Mouse (Mus musculus): ENCODE data around the gene Tubal3.

Tubal3 gene

GRCm38 (mm10) chr13:3945249-3945648 is 27.2 kb downstream of the Tubal3 start, which contains the start of gene Ucn3:
Gene Ucn3 (minus strand): TSS chr13:3945349.
- no peaks in the 10 kb centered on the region for H3K4me1 ChIP-seq (replicated peaks; ENCODE audit: low read depth, low read length)
- H3K36me3 ChIP-seq (ENCODE audit: insufficient read depth, low read length) = no peaks in the 10 kb centered on the region
- no peaks in the 10 kb centered on the region for H3K27me3 ChIP-seq (ENCODE audit: insufficient read depth, low read length)
- H3K4me3 ChIP-seq (replicated peaks; ENCODE audit: low read length) = no peak within 1 kb of the TSS
- TF ChIP-seq CTCF (conservative IDR thresholded peaks at IDR 0.05; ENCODE audit: low read length) = no peak
- no peak for TF ChIP-seq NANOG (IDR thresholded peaks at IDR 0.05; ENCODE audit: borderline replicate concordance, low read length)
- no peak for TF ChIP-seq POU5F1 (IDR thresholded peaks at IDR 0.05; ENCODE audit: borderline replicate concordance, low read length)
- no peaks in the 10 kb centered on the region for H3K9me3 ChIP-seq (ENCODE audit: low read length)

- Histone ChIP-seq H3K4me1 (replicated peaks; ENCODE audit: low read depth, low read length) (no peaks in the 10 kb centered on the region), H3K4me3 (replicated peaks; ENCODE audit: low read length) (no peak overlapping the region), H3K27me3 (ENCODE audit: insufficient read depth, low read length) (no peaks in the 10 kb centered on the region), H3K9me3 (ENCODE audit: low read length) (no peaks in the 10 kb centered on the region), H3K36me3 (ENCODE audit: insufficient read depth, low read length) (no peaks in the 10 kb centered on the region)
- TF ChIP-seq POU5F1 (IDR thresholded peaks at IDR 0.05; ENCODE audit: borderline replicate concordance, low read length) = no peak
- no peak for TF ChIP-seq CTCF (conservative IDR thresholded peaks at IDR 0.05; ENCODE audit: low read length)
- TF ChIP-seq NANOG (IDR thresholded peaks at IDR 0.05; ENCODE audit: borderline replicate concordance, low read length) = no peak
These were observed 29.2 kb downstream of the Tubal3 start for GRCm38 (mm10) chr13:3947267-3947666.

- peak; percentile 21 for TF ChIP-seq CTCF (conservative IDR thresholded peaks at IDR 0.05; ENCODE audit: low read length)
- TF ChIP-seq NANOG (IDR thresholded peaks at IDR 0.05; ENCODE audit: borderline replicate concordance, low read length) = no peak
- Histone ChIP-seq H3K4me1 (replicated peaks; ENCODE audit: low read depth, low read length) (no peaks in the 10 kb centered on the region), H3K36me3 (ENCODE audit: insufficient read depth, low read length) (no peaks in the 10 kb centered on the region), H3K27me3 (ENCODE audit: insufficient read depth, low read length) (no peaks in the 10 kb centered on the region), H3K4me3 (replicated peaks; ENCODE audit: low read length) (no peak overlapping the region), H3K9me3 (ENCODE audit: low read length) (0 out of 2 replicates have a peak, but pooled peaks cover 2% of the 10 kb centered on the region)
These were observed 31.4 kb downstream of the Tubal3 start for GRCm38 (mm10) chr13:3949477-3949876.

GRCm38 (mm10) chr13:3951198-3951914 is 33.3 kb downstream of the Tubal3 start:
- Histone ChIP-seq H3K4me3 (replicated peaks; ENCODE audit: low read length) (no peak overlapping the region), H3K36me3 (ENCODE audit: insufficient read depth, low read length) (no peaks in the 10 kb centered on the region), H3K27me3 (ENCODE audit: insufficient read depth, low read length) (no peaks in the 10 kb centered on the region), H3K4me1 (replicated peaks; ENCODE audit: low read depth, low read length) (no peaks in the 10 kb centered on the region), H3K9me3 (ENCODE audit: low read length) (0 out of 2 replicates have a peak, but pooled peaks cover 4% of the 10 kb centered on the region)
- TF ChIP-seq POU5F1 (IDR thresholded peaks at IDR 0.05; ENCODE audit: borderline replicate concordance, low read length) (no peak), NANOG (IDR thresholded peaks at IDR 0.05; ENCODE audit: borderline replicate concordance, low read length) (no peak), CTCF (conservative IDR thresholded peaks at IDR 0.05; ENCODE audit: low read length) (peak; percentile 84)

- H3K4me3 ChIP-seq (replicated peaks; ENCODE audit: low read length) = no peak overlapping the region
- no peaks in the 10 kb centered on the region for H3K36me3 ChIP-seq (ENCODE audit: insufficient read depth, low read length)
- no peaks in the 10 kb centered on the region for H3K4me1 ChIP-seq (replicated peaks; ENCODE audit: low read depth, low read length)
- peaks cover 7% of the 10 kb centered on the region for H3K9me3 ChIP-seq (ENCODE audit: low read length)
- TF ChIP-seq POU5F1 (IDR thresholded peaks at IDR 0.05; ENCODE audit: borderline replicate concordance, low read length) (no peak), CTCF (conservative IDR thresholded peaks at IDR 0.05; ENCODE audit: low read length) (no peak), NANOG (IDR thresholded peaks at IDR 0.05; ENCODE audit: borderline replicate concordance, low read length) (no peak)
- no peaks in the 10 kb centered on the region for H3K27me3 ChIP-seq (ENCODE audit: insufficient read depth, low read length)
These were observed 50.8 kb downstream of the Tubal3 start for GRCm38 (mm10) chr13:3968849-3969248.
